Mouse (Mus musculus) liver, embryonic 14.5 days (tissue): ENCODE data around the gene Mrs2. TPM values are rescaled to one million over a fixed set of nuclear protein-coding genes. Genes with fewer than 3 reads are reported as not detected.
A peak's percentile ranks its signal among the peaks of the same experiment; 100 is the strongest.
"Not testable (repeated sequence)": the region's sequence is repeated elsewhere in the genome, so short reads cannot be mapped to it uniquely, and the experiment has no call there.

ENCODE experiments used
- ATAC-seq: fragments of 200-750 bp; cut with Nextera tagmentation; 2 replicates; pipeline ENCODE4 v1.8.0; 2017; ENCODE audit warnings: moderate number of reproducible peaks, mild to moderate bottlenecking, moderate library complexity; ENCODE audit not compliant: insufficient read depth
- DNase-seq, 3 experiments: peaks; one replicate each; pipeline ENCODE4 v3.0.0-alpha.2; 2012 to 2013; ENCODE audit warnings: low read depth in 3 of 3, low spot score in 3 of 3
- H3K27ac ChIP-seq: fragments of 300-500 bp; sonication (generic); 2 replicates; pipeline ENCODE4 v1.5.1; 2014; ENCODE audit warnings: moderate library complexity, mild to moderate bottlenecking, control low read depth, inconsistent platforms
- H3K27me3 ChIP-seq: fragments of 300-500 bp; sonication (generic); 2 replicates; pipeline ENCODE4 v1.6.1; 2014; ENCODE audit warnings: mild to moderate bottlenecking, low read length, moderate library complexity; ENCODE audit not compliant: control insufficient read depth, insufficient read depth
- H3K36me3 ChIP-seq: fragments of 300-500 bp; sonication (generic); replicated peaks from 2 replicates; pipeline ENCODE4 v1.6.1; 2014; ENCODE audit warnings: low read depth; ENCODE audit not compliant: control insufficient read depth, insufficient read depth
- H3K4me1 ChIP-seq, 2 experiments: fragments of 200-500 bp in 1 of 2; fragments of 300-500 bp in 1 of 2; sonication (generic) in 1 of 2; replicated peaks; 2 replicates each; pipeline ENCODE4 v1.6.1; 2012 to 2014; ENCODE audit warnings: antibody characterized with exemption in 1 of 2, inconsistent platforms in 1 of 2, low read length in 1 of 2; ENCODE audit not compliant: control insufficient read depth in 2 of 2, insufficient read depth in 2 of 2
- H3K4me2 ChIP-seq: fragments of 300-500 bp; sonication (generic); 2 replicates; pipeline ENCODE4 v1.6.1; 2014; ENCODE audit warnings: low read depth, mild to moderate bottlenecking, control low read depth, moderate library complexity
- H3K4me3 ChIP-seq, 2 experiments: fragments of 200-500 bp in 1 of 2; fragments of 300-500 bp in 1 of 2; sonication (generic) in 1 of 2; 2 replicates each; pipeline ENCODE4 v1.5.1; 2012 to 2014; ENCODE audit warnings: low read depth in 2 of 2, low read length in 2 of 2, mild to moderate bottlenecking in 2 of 2, control low read depth in 1 of 2, inconsistent platforms in 1 of 2, moderate library complexity in 1 of 2; ENCODE audit not compliant: insufficient read depth in 1 of 2
- H3K9ac ChIP-seq: fragments of 300-500 bp; sonication (generic); replicated peaks from 2 replicates; pipeline ENCODE4 v1.6.1; 2014; ENCODE audit warnings: mild to moderate bottlenecking, control low read depth, moderate library complexity
- H3K9me3 ChIP-seq: fragments of 300-500 bp; sonication (generic); 2 replicates; pipeline ENCODE4 v1.6.1; 2016; ENCODE audit warnings: low read length, mixed read lengths; ENCODE audit not compliant: control insufficient read depth
- CTCF ChIP-seq: IDR thresholded peaks from 2 replicates; pipeline ENCODE4 v1.5.1; 2016; ENCODE audit warnings: antibody characterized with exemption, low read depth, control low read depth
- EP300 ChIP-seq: IDR thresholded peaks from 2 replicates; pipeline ENCODE4 v1.6.1; 2016; ENCODE audit warnings: antibody characterized with exemption, low read depth
- WGBS: fragments of 180-500 bp; shearing (Covaris S2); extraction: QIAGEN DNeasy Blood & Tissue Kit; methylation state at CpG from one replicate; pipeline ENCODE4 v1.1.7; 2014; ENCODE audit not compliant: insufficient replicate concordance; 5-methylcytosine and 5-hydroxymethylcytosine counted together
- polyA plus RNA-seq, 2 experiments: library from polyadenylated mRNA; depleted of rRNA in 1 of 2; stranded (reverse) in 1 of 2; unstranded in 1 of 2; fragments of >200 nt; fragmentation: Nextera tagmentation in 1 of 2; extraction: Ambion mirVana in 1 of 2; gene quantifications; 2 replicates each; pipeline versions ENCODE4 v1.2.1 to v1.2.3; 2012 to 2014

The Mrs2 gene
- polyA plus RNA-seq, 2 experiments, result 8.4 to 17.7 TPM

GRCm38 (mm10) chr13:24985435-24985834 is 34.7 kb downstream of the Mrs2 start:
- H3K9ac ChIP-seq, result no peak overlapping the region
- H3K27me3 ChIP-seq, result no peaks in the 10 kb centered on the region
- H3K9me3 ChIP-seq, result no peaks in the 10 kb centered on the region
- ATAC-seq (no peak), DNase-seq (no peak)
- no peak overlapping the region for H3K4me3 ChIP-seq
- H3K4me1 ChIP-seq, result no peaks in the 10 kb centered on the region
- H3K27ac ChIP-seq, result no peak overlapping the region
- WGBS, result 66% methylated on average over 2 of the region's 2 CpGs
- no peaks in the 10 kb centered on the region for H3K36me3 ChIP-seq
- H3K4me2 ChIP-seq, result no peak overlapping the region
- no peak for TF ChIP-seq EP300

GRCm38 (mm10) chr13:24981031-24981430 is 39.1 kb downstream of the Mrs2 start:
- Histone ChIP-seq H3K36me3 (no peaks in the 10 kb centered on the region), H3K9me3 (no peaks in the 10 kb centered on the region), H3K27ac (no peak overlapping the region), H3K9ac (no peak overlapping the region), H3K27me3 (no peaks in the 10 kb centered on the region), H3K4me2 (no peak overlapping the region), H3K4me1 (peaks cover 0 to 6% of the 10 kb centered on the region in 2 experiments; a peak in 2 of 4 replicates), H3K4me3 (no peak overlapping the region)
- DNase-seq (no peak), ATAC-seq (no peak)
- WGBS, result 55% methylated on average over 6 of the region's 6 CpGs
- no peak for TF ChIP-seq CTCF
- TF ChIP-seq EP300, result no peak

GRCm38 (mm10) chr13:24977820-24978342 is 42.3 kb downstream of the Mrs2 start:
- whole genome bisulfite sequencing, result 58% methylated on average over 5 of the region's 5 CpGs
- peaks cover 0 to 6% of the 10 kb centered on the region in 2 experiments; a peak in 2 of 4 replicates for H3K4me1 ChIP-seq
- H3K36me3 ChIP-seq, result no peaks in the 10 kb centered on the region
- DNase-seq (peak; percentile 17 to 36 (median 33)), ATAC-seq (peak; percentile 78)
- H3K27me3 ChIP-seq, result no peaks in the 10 kb centered on the region
- no peak overlapping the region for H3K27ac ChIP-seq
- no peak overlapping the region for H3K4me2 ChIP-seq
- TF ChIP-seq EP300, result no peak
- no peak for TF ChIP-seq CTCF
- H3K9me3 ChIP-seq, result no peaks in the 10 kb centered on the region
- no peak overlapping the region for H3K4me3 ChIP-seq
- H3K9ac ChIP-seq, result no peak overlapping the region

GRCm38 (mm10) chr13:24976384-24976783 is 43.8 kb downstream of the Mrs2 start:
- H3K4me1 ChIP-seq, result peaks cover 0 to 6% of the 10 kb centered on the region in 2 experiments; a peak in 2 of 4 replicates
- no peaks in the 10 kb centered on the region for H3K27me3 ChIP-seq
- no peak for DNase-seq
- WGBS, result 56% methylated on average over 4 of the region's 4 CpGs
- H3K36me3 ChIP-seq, result no peaks in the 10 kb centered on the region
- H3K4me3 ChIP-seq, result no peak overlapping the region
- H3K9me3 ChIP-seq, result no peaks in the 10 kb centered on the region
- H3K9ac ChIP-seq, result no peak overlapping the region
- ATAC-seq, result no peak
- no peak overlapping the region for H3K4me2 ChIP-seq
- TF ChIP-seq EP300, result no peak
- no peak for TF ChIP-seq CTCF
- no peak overlapping the region for H3K27ac ChIP-seq

- not testable (repeated sequence) for H3K9ac ChIP-seq, H3K36me3 ChIP-seq, H3K4me1 ChIP-seq, H3K9me3 ChIP-seq, ATAC-seq, DNase-seq, H3K4me3 ChIP-seq, H3K27me3 ChIP-seq, H3K27ac ChIP-seq, H3K4me2 ChIP-seq
- WGBS, result 52% methylated on average over 3 of the region's 3 CpGs
Measured at GRCm38 (mm10) chr13:24971776-24972175, 48.4 kb downstream of the Mrs2 start.
